Mouse (Mus musculus) CH12.LX (cell line): Measurements from ENCODE around the gene Dennd2d. TPM values are rescaled to one million over a fixed set of nuclear protein-coding genes. Genes with fewer than 3 reads are reported as not detected.

ENCODE experiments used
- DNase-seq: peaks from one replicate; pipeline ENCODE4 v3.0.0-alpha.2; 2013; ENCODE audit errors: extremely low read depth
- H3K27ac ChIP-seq: 2 replicates; pipeline ENCODE4 v1.5.1; 2012; ENCODE audit warnings: low read depth, mild to moderate bottlenecking, control low read depth, moderate library complexity; ENCODE audit not compliant: insufficient read depth
- H3K27me3 ChIP-seq: replicated peaks from 2 replicates; pipeline ENCODE3; 2012; ENCODE audit warnings: inconsistent platforms
- H3K36me3 ChIP-seq, 2 experiments: replicated peaks in 1 of 2; 2 replicates each; pipeline versions ENCODE3 to v1.6.1; 2012; ENCODE audit warnings: inconsistent platforms in 1 of 2, low read length in 1 of 2, mild to moderate bottlenecking in 1 of 2, mixed read lengths in 1 of 2, moderate library complexity in 1 of 2; ENCODE audit not compliant: control insufficient read depth in 1 of 2, insufficient read depth in 1 of 2
- H3K4me1 ChIP-seq, 2 experiments: 2 replicates each; pipeline ENCODE4 v1.6.1; 2012; ENCODE audit warnings: inconsistent platforms in 1 of 2, moderate library complexity in 1 of 2; ENCODE audit not compliant: insufficient read depth in 2 of 2, control insufficient read depth in 1 of 2
- H3K4me2 ChIP-seq: 2 replicates; pipeline ENCODE4 v1.6.1; 2012; ENCODE audit warnings: low read depth, mild to moderate bottlenecking, control low read depth; ENCODE audit not compliant: poor library complexity, insufficient read depth, severe bottlenecking
- H3K4me3 ChIP-seq, 3 experiments: fragments of 150-350 bp in 1 of 3; sonication (generic) in 1 of 3; replicated peaks in 1 of 3; 2 replicates each; pipeline versions ENCODE3 to v1.5.1; 2011 to 2012; ENCODE audit warnings: low read depth in 2 of 3, low read length in 2 of 3, mild to moderate bottlenecking in 2 of 3, moderate library complexity in 2 of 3, control low read depth in 1 of 3, improper control_type of control experiment in 1 of 3, inconsistent platforms in 1 of 3, mixed read lengths in 1 of 3; ENCODE audit not compliant: poor library complexity in 1 of 3
- H3K79me2 ChIP-seq: replicated peaks from 2 replicates; pipeline ENCODE4 v1.6.1; 2012; ENCODE audit warnings: mild to moderate bottlenecking, moderate library complexity; ENCODE audit not compliant: control insufficient read depth, poor library complexity, insufficient read depth, severe bottlenecking; ENCODE audit errors: extremely low read depth
- H3K9ac ChIP-seq: 2 replicates; pipeline ENCODE4 v1.6.1; 2012; ENCODE audit warnings: low read depth, mild to moderate bottlenecking, control low read depth, moderate library complexity; ENCODE audit not compliant: insufficient read depth
- H3K9me3 ChIP-seq: replicated peaks from 2 replicates; pipeline ENCODE3; 2012; ENCODE audit warnings: low read length, inconsistent platforms, mixed read lengths
- BHLHE40 ChIP-seq: IDR thresholded peaks from 2 replicates; pipeline ENCODE4 v1.6.1; 2011; ENCODE audit warnings: mild to moderate bottlenecking, low read depth, low read length, improper control_type of control experiment
- CHD1 ChIP-seq: IDR thresholded peaks from 2 replicates; pipeline ENCODE4 v1.6.1; 2012; ENCODE audit warnings: low read depth, low read length, improper control_type of control experiment, inconsistent platforms
- CHD2 ChIP-seq: IDR thresholded peaks from 2 replicates; pipeline ENCODE4 v1.6.1; 2011; ENCODE audit warnings: low read length, improper control_type of control experiment
- ELF1 ChIP-seq: IDR thresholded peaks from 2 replicates; pipeline ENCODE4 v1.6.1; 2014; ENCODE audit warnings: low read depth, mild to moderate bottlenecking, inconsistent platforms, low read length, improper control_type of control experiment
- EP300 ChIP-seq: IDR thresholded peaks from 2 replicates; pipeline ENCODE4 v1.6.1; 2011; ENCODE audit warnings: low read length, improper control_type of control experiment
- ETS1 ChIP-seq: conservative IDR thresholded peaks from 2 replicates; pipeline ENCODE4 v1.6.1; 2012; ENCODE audit warnings: low read depth, mild to moderate bottlenecking, inconsistent platforms, low read length, improper control_type of control experiment, moderate library complexity
- GABPA ChIP-seq: IDR thresholded peaks from 2 replicates; pipeline ENCODE4 v1.6.1; 2012; ENCODE audit warnings: low read depth, low read length, improper control_type of control experiment, inconsistent platforms; ENCODE audit not compliant: insufficient replicate concordance
- IRF4 ChIP-seq: IDR thresholded peaks from 2 replicates; pipeline ENCODE4 v1.6.1; 2014; ENCODE audit warnings: low read depth, mild to moderate bottlenecking, inconsistent platforms, low read length, improper control_type of control experiment
- KAT2A ChIP-seq: IDR thresholded peaks from 2 replicates; pipeline ENCODE4 v1.6.1; 2012; ENCODE audit warnings: low read length, improper control_type of control experiment, inconsistent platforms; ENCODE audit not compliant: insufficient replicate concordance
- MAFK ChIP-seq: IDR thresholded peaks from 2 replicates; pipeline ENCODE4 v1.6.1; 2011; ENCODE audit warnings: low read length, improper control_type of control experiment; ENCODE audit not compliant: insufficient replicate concordance
- MXI1 ChIP-seq: IDR thresholded peaks from 2 replicates; pipeline ENCODE4 v1.6.1; 2011; ENCODE audit warnings: mild to moderate bottlenecking, low read depth, low read length, improper control_type of control experiment
- NELFE ChIP-seq: IDR thresholded peaks from 2 replicates; pipeline ENCODE4 v1.6.1; 2011; ENCODE audit warnings: low read depth, low read length, improper control_type of control experiment
- NRF1 ChIP-seq: IDR thresholded peaks from 2 replicates; pipeline ENCODE4 v1.6.1; 2014; ENCODE audit warnings: low read depth, mild to moderate bottlenecking, inconsistent platforms, low read length, improper control_type of control experiment, moderate library complexity
- PAX5 ChIP-seq: IDR thresholded peaks from 2 replicates; pipeline ENCODE4 v1.6.1; 2012; ENCODE audit warnings: low read length, inconsistent platforms, mixed read lengths
- RAD21 ChIP-seq: IDR thresholded peaks from 2 replicates; pipeline ENCODE4 v1.6.1; 2011; ENCODE audit warnings: low read depth, mild to moderate bottlenecking, low read length, improper control_type of control experiment, moderate library complexity
- RCOR1 ChIP-seq: conservative IDR thresholded peaks from 2 replicates; pipeline ENCODE4 v1.6.1; 2012; ENCODE audit warnings: low read depth, mild to moderate bottlenecking, inconsistent platforms, low read length, improper control_type of control experiment
- SIN3A ChIP-seq: IDR thresholded peaks from 2 replicates; pipeline ENCODE4 v1.6.1; 2012; ENCODE audit warnings: low read length, improper control_type of control experiment, inconsistent platforms
- TBP ChIP-seq: conservative IDR thresholded peaks from 2 replicates; pipeline ENCODE4 v1.6.1; 2011; ENCODE audit warnings: low read depth, low read length, improper control_type of control experiment
- TCF12 ChIP-seq: IDR thresholded peaks from 2 replicates; pipeline ENCODE4 v1.6.1; 2014; ENCODE audit warnings: low read depth, mild to moderate bottlenecking, inconsistent platforms, low read length, improper control_type of control experiment
- UBTF ChIP-seq: IDR thresholded peaks from 2 replicates; pipeline ENCODE4 v1.6.1; 2012; ENCODE audit warnings: low read depth, mild to moderate bottlenecking, inconsistent platforms, low read length, improper control_type of control experiment, moderate library complexity
- USF1 ChIP-seq: IDR thresholded peaks from 2 replicates; pipeline ENCODE4 v1.6.1; 2014; ENCODE audit warnings: low read depth, mild to moderate bottlenecking, inconsistent platforms, low read length, improper control_type of control experiment
- dilution Hi-C: fragments of 300-500 bp; cut with MboI; formaldehyde crosslinking; loops from 2 replicates; pipeline ENCODE4 v1.14.3; 2020; ENCODE audit warnings: low sequenced_read_pairs; ENCODE audit not compliant: extremely low pct_unique_long_range_greater_than_20kb, extremely low pct_ligation_motif_present
- in situ Hi-C: fragments of 300-500 bp; cut with MboI; formaldehyde crosslinking; loops from 3 replicates; pipeline ENCODE4 v1.14.3; 2019; ENCODE audit warnings: low sequenced_read_pairs, low pct_ligation_motif_present, low pct_unique_long_range_greater_than_20kb, mixed read lengths
- polyA plus RNA-seq: library from polyadenylated mRNA; unstranded; fragments of >175 nt; gene quantifications from 2 replicates; pipeline ENCODE4 v1.2.1, GENCODE M21; 2012; ENCODE audit warnings: low read depth; ENCODE audit not compliant: insufficient read length
- total RNA-seq, 2 experiments: library from RNA; depleted of rRNA; stranded (reverse); fragments of 300-350 nt in 1 of 2; fragments of >200 nt in 1 of 2; gene quantifications; 2 replicates each; pipeline ENCODE4 v1.2.3; 2012 to 2014

Dennd2d gene
- total and polyA plus RNA-seq, 3 experiments = 30.4 to 39.8 (median 38.2) TPM

GRCm38 (mm10) chr3:106493202-106493601 lies 11.0 kb downstream of the Dennd2d start:
- no peak overlapping the region for H3K27ac ChIP-seq
- H3K4me2 ChIP-seq = no peak overlapping the region
- H3K9me3 ChIP-seq = no peaks in the 10 kb centered on the region
- no peaks in the 10 kb centered on the region for H3K79me2 ChIP-seq
- peaks cover 10 to 41% of the 10 kb centered on the region in 2 experiments for H3K4me1 ChIP-seq
- peaks cover 74 to 95% of the 10 kb centered on the region in 2 experiments for H3K36me3 ChIP-seq
- in situ Hi-C loops = loop anchor here (25.0 kb wide), 1 partner anchor 394 kb away; no protein-coding TSS in a partner anchor
- no peaks in the 10 kb centered on the region for H3K27me3 ChIP-seq
- H3K4me3 ChIP-seq = no peak overlapping the region
- no peak overlapping the region for H3K9ac ChIP-seq
- TF ChIP-seq PAX5 = no peak
- TF ChIP-seq TBP = no peak
- no peak for TF ChIP-seq GABPA
- dilution Hi-C loops = no loop called here
- no peak for DNase-seq

DNA sequence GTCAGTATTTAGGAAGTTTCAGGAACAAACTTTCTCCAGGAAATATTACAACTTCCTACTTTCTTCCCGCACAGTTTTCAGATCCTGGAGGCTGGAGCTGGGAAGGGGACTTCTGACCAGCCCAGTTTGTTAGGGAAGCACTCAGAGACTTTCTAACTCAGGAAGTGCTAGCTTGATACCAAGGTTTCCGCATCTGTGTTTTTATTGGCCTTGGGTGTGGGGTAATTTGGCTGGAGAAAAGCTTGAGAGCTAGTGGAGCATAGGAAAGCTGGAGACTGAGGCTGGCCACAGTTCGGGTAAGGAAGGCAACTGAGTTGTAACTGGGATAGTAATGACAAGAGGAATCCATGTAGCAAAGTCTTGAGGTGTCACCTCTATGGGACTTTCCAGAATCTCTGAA lies 11.7 kb downstream of the Dennd2d start:
- Histone ChIP-seq H3K79me2 (no peaks in the 10 kb centered on the region), H3K4me1 (peaks cover 5 to 34% of the 10 kb centered on the region in 2 experiments), H3K27ac (no peak overlapping the region), H3K9ac (no peak overlapping the region), H3K4me2 (no peak overlapping the region), H3K27me3 (no peaks in the 10 kb centered on the region), H3K4me3 (no peak overlapping the region), H3K9me3 (no peaks in the 10 kb centered on the region), H3K36me3 (peaks cover 75 to 95% of the 10 kb centered on the region in 2 experiments)
- dilution Hi-C loops (no loop called here), in situ Hi-C loops (loop anchor here (25.0 kb wide), 1 partner anchor 393 kb away; no protein-coding TSS in a partner anchor)
- no peak for DNase-seq
- TF ChIP-seq IRF4 (no peak), TCF12 (no peak), CHD2 (no peak), PAX5 (no peak), SIN3A (no peak), RCOR1 (no peak), KAT2A (no peak), MAFK (no peak), TBP (no peak), CHD1 (no peak), BHLHE40 (no peak), NRF1 (no peak), ELF1 (no peak), ETS1 (no peak), UBTF (no peak), NELFE (no peak), USF1 (no peak), RAD21 (no peak), MXI1 (no peak), EP300 (no peak)
